Mouse (Mus musculus) liver, embryonic 14.5 days (tissue): Measurements from ENCODE around the gene Gprasp1. TPM values are rescaled to one million over a fixed set of nuclear protein-coding genes. Genes with fewer than 3 reads are reported as not detected.

ENCODE experiments used
- ATAC-seq: fragments of 200-750 bp; cut with Nextera tagmentation; 2 replicates; pipeline ENCODE4 v1.8.0; 2017; ENCODE audit warnings: moderate number of reproducible peaks, mild to moderate bottlenecking, moderate library complexity; ENCODE audit not compliant: insufficient read depth
- DNase-seq, 3 experiments: peaks; one replicate each; pipeline ENCODE4 v3.0.0-alpha.2; 2012 to 2013; ENCODE audit warnings: low read depth in 3 of 3, low spot score in 3 of 3
- H3K27ac ChIP-seq: fragments of 300-500 bp; sonication (generic); 2 replicates; pipeline ENCODE4 v1.5.1; 2014; ENCODE audit warnings: moderate library complexity, mild to moderate bottlenecking, control low read depth, inconsistent platforms
- H3K27me3 ChIP-seq: fragments of 300-500 bp; sonication (generic); 2 replicates; pipeline ENCODE4 v1.6.1; 2014; ENCODE audit warnings: mild to moderate bottlenecking, low read length, moderate library complexity; ENCODE audit not compliant: control insufficient read depth, insufficient read depth
- H3K36me3 ChIP-seq: fragments of 300-500 bp; sonication (generic); replicated peaks from 2 replicates; pipeline ENCODE4 v1.6.1; 2014; ENCODE audit warnings: low read depth; ENCODE audit not compliant: control insufficient read depth, insufficient read depth
- H3K4me1 ChIP-seq, 2 experiments: fragments of 200-500 bp in 1 of 2; fragments of 300-500 bp in 1 of 2; sonication (generic) in 1 of 2; replicated peaks; 2 replicates each; pipeline ENCODE4 v1.6.1; 2012 to 2014; ENCODE audit warnings: antibody characterized with exemption in 1 of 2, inconsistent platforms in 1 of 2, low read length in 1 of 2; ENCODE audit not compliant: control insufficient read depth in 2 of 2, insufficient read depth in 2 of 2
- H3K4me2 ChIP-seq: fragments of 300-500 bp; sonication (generic); 2 replicates; pipeline ENCODE4 v1.6.1; 2014; ENCODE audit warnings: low read depth, mild to moderate bottlenecking, control low read depth, moderate library complexity
- H3K4me3 ChIP-seq, 2 experiments: fragments of 200-500 bp in 1 of 2; fragments of 300-500 bp in 1 of 2; sonication (generic) in 1 of 2; 2 replicates each; pipeline ENCODE4 v1.5.1; 2012 to 2014; ENCODE audit warnings: low read depth in 2 of 2, low read length in 2 of 2, mild to moderate bottlenecking in 2 of 2, control low read depth in 1 of 2, inconsistent platforms in 1 of 2, moderate library complexity in 1 of 2; ENCODE audit not compliant: insufficient read depth in 1 of 2
- H3K9ac ChIP-seq: fragments of 300-500 bp; sonication (generic); replicated peaks from 2 replicates; pipeline ENCODE4 v1.6.1; 2014; ENCODE audit warnings: mild to moderate bottlenecking, control low read depth, moderate library complexity
- H3K9me3 ChIP-seq: fragments of 300-500 bp; sonication (generic); 2 replicates; pipeline ENCODE4 v1.6.1; 2016; ENCODE audit warnings: low read length, mixed read lengths; ENCODE audit not compliant: control insufficient read depth
- CTCF ChIP-seq: IDR thresholded peaks from 2 replicates; pipeline ENCODE4 v1.5.1; 2016; ENCODE audit warnings: antibody characterized with exemption, low read depth, control low read depth
- EP300 ChIP-seq: IDR thresholded peaks from 2 replicates; pipeline ENCODE4 v1.6.1; 2016; ENCODE audit warnings: antibody characterized with exemption, low read depth
- WGBS: fragments of 180-500 bp; shearing (Covaris S2); extraction: QIAGEN DNeasy Blood & Tissue Kit; methylation state at CpG from one replicate; pipeline ENCODE4 v1.1.7; 2014; ENCODE audit not compliant: insufficient replicate concordance; 5-methylcytosine and 5-hydroxymethylcytosine counted together
- polyA plus RNA-seq, 2 experiments: library from polyadenylated mRNA; depleted of rRNA in 1 of 2; stranded (reverse) in 1 of 2; unstranded in 1 of 2; fragments of >200 nt; fragmentation: Nextera tagmentation in 1 of 2; extraction: Ambion mirVana in 1 of 2; gene quantifications; 2 replicates each; pipeline versions ENCODE4 v1.2.1 to v1.2.3; 2012 to 2014

The Gprasp1 gene
- polyA plus RNA-seq (2012; rRNA removed) (3.5 and 5.9 TPM in 2 replicates), polyA plus RNA-seq (2014; fragmentation: Nextera tagmentation; extraction: Ambion mirVana) (6.2 and 7.7 TPM in 2 replicates)

DNA sequence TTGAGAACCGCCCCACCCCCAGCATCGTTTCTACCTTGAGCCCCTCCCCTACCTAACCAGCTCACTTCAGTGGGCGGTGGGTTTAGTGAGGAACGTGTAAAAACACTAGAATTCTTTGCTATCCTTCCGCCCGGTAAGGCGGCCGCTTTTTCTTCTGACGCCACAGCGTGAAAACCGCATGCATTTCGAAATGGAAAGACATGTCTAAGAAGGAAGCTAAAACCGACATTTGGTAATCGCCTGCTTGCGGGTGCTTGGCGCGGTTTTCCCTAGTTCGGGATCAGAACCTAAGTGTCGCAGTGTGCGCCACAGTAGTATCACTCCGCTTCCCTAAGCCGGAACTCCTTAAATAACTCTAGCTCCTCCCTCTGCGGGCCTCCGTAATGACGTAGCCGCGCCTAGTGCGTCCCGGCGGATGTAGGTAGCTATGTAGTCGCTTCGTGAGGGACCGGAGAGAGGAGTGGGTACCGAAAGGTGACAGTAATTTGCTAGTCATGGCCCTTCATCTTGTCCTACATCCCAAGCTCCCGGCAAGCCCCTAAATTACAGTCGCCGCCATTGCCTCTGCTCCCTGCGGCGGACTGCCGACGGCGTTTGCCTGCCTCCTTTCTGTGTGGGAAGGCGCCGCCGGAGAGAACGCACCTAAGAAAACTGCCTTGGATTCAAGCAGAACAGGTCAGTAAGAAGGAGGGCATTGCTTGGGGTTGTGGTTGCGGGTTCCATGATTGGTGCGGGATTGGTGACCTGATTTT, at the start of gene Gprasp1, which contains the start of gene Armcx5:
Gprasp1 (plus strand) TSS at position 430 of the 752 bp plus-strand sequence.
Armcx5 (plus strand) TSS at position 430 of the 752 bp plus-strand sequence.
- H3K4me2 ChIP-seq: peak within 1 kb of the TSS; percentile 71
- TF ChIP-seq EP300 (no peak), CTCF (no peak)
- WGBS: 13% methylated on average over 47 of the region's 48 CpGs
- ATAC-seq (peak; percentile 98), DNase-seq (peak; percentile 71 to 80 (median 78))
- peaks cover 0 to 6% of the 10 kb centered on the region in 2 experiments; a peak in 2 of 4 replicates for H3K4me1 ChIP-seq
- peak within 1 kb of the TSS; percentile 64 for H3K9ac ChIP-seq
- peak within 1 kb of the TSS; percentile 75 to 93 for H3K4me3 ChIP-seq
- H3K9me3 ChIP-seq: no peaks in the 10 kb centered on the region
- H3K27ac ChIP-seq: peak within 1 kb of the TSS; percentile 39
- H3K27me3 ChIP-seq: no peaks in the 10 kb centered on the region
- H3K36me3 ChIP-seq: no peaks in the 10 kb centered on the region

DNA sequence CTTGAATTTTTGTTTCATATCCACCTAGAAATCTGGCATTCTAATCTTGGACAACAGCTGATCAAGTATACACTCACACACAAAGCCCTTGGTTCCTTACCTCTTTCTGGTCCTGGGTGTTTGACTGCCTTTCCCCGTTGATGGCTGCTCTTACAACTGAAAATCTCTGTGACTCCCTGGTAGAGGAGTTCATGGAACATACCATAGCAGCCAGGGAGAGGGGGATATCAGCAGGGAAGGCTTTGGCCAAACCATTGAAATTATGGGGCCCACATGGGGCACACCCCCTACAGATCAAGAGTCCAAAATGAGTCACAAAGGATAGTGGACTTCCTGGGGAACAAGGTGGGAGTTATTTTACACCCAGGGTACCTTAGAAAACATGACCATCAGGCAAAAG, 48.9 kb upstream of the Gprasp1 start, which contains the start of gene Tcp11x2:
Tcp11x2 (minus strand) TSS at position 158 of the 400 bp plus-strand sequence.
- no peak within 1 kb of the TSS for H3K4me2 ChIP-seq
- no peaks in the 10 kb centered on the region for H3K36me3 ChIP-seq
- no peak within 1 kb of the TSS for H3K4me3 ChIP-seq
- H3K4me1 ChIP-seq: no peaks in the 10 kb centered on the region
- TF ChIP-seq CTCF: no peak
- no peak for TF ChIP-seq EP300
- no peaks in the 10 kb centered on the region for H3K27me3 ChIP-seq
- DNase-seq: no peak
- H3K27ac ChIP-seq: no peak within 1 kb of the TSS
- 42% methylated on average over 1 of the region's 1 CpGs for WGBS
- no peak within 1 kb of the TSS for H3K9ac ChIP-seq
- no peaks in the 10 kb centered on the region for H3K9me3 ChIP-seq
- ATAC-seq: no peak

DNA sequence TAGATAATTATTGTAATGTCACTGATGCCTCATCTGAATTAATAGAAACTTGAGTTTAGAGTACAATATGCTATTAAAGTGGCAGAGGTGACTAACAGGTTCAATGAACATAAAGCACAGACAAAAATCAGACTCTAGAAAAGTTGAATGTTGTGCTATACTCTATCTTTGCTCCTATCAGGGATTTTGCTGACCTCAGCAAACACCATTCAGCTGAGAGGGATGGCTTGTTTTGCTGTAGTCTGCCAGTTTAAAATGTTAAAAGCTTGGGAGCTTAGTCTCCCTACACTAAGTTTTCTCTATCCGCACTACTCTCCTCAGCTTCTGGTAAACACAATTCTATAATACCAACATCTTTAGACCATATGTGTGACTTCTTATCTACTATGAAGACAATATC, 39.4 kb upstream of the Gprasp1 start:
- H3K4me3 ChIP-seq: no peak overlapping the region
- no peak overlapping the region for H3K4me2 ChIP-seq
- no peak overlapping the region for H3K27ac ChIP-seq
- H3K36me3 ChIP-seq: no peaks in the 10 kb centered on the region
- WGBS: 74% methylated on average over 1 of the region's 1 CpGs
- H3K9ac ChIP-seq: no peak overlapping the region
- no peak for ATAC-seq
- TF ChIP-seq CTCF (no peak), EP300 (no peak)
- no peaks in the 10 kb centered on the region for H3K4me1 ChIP-seq
- no peaks in the 10 kb centered on the region for H3K27me3 ChIP-seq
- no peak for DNase-seq
- H3K9me3 ChIP-seq: no peaks in the 10 kb centered on the region

DNA sequence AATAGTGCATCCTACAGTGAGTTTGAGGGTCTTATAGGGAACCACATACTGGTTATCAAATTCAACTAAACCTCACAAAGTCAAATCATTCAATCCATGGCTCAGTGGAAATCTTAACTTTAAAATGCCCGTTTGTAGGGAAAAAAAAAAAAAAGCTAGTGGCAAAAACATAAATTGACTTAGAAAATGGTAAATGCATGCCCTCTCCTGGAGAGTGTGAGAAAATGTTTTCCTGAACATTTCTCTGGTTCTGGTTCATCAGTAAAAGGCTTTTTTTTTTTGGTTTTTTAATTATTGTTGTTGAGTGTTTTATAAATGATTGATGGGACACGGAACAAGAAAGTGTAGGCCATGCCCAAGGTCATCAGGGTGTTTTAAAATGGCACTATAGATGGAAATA, 38.2 kb upstream of the Gprasp1 start:
- no peak overlapping the region for H3K9ac ChIP-seq
- H3K4me1 ChIP-seq: no peaks in the 10 kb centered on the region
- no peaks in the 10 kb centered on the region for H3K27me3 ChIP-seq
- no peak overlapping the region for H3K4me2 ChIP-seq
- TF ChIP-seq CTCF (no peak), EP300 (no peak)
- no peak for ATAC-seq
- 29% methylated on average over 2 of the region's 2 CpGs for WGBS
- DNase-seq: no peak
- H3K9me3 ChIP-seq: no peaks in the 10 kb centered on the region
- H3K36me3 ChIP-seq: no peaks in the 10 kb centered on the region
- no peak overlapping the region for H3K4me3 ChIP-seq
- H3K27ac ChIP-seq: no peak overlapping the region

DNA sequence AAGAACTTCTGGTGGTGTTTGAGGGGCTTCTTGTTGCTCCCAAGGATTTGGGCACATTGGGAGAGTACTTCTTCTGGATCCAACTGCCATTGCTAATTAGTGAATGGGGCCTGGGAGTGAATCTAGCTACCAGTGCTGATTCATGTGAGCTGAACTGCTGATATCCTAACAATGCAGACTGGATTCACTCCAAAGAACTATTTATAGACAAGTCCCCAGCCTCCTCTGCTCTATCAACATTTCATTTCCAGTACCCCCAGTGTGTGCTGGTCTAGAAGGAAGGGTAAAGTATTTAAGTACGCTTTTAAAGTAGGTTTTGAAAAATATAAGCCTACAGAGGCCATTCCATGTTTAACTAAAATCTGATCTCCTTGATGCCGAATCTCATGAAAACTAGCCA, 29.7 kb upstream of the Gprasp1 start:
- Histone ChIP-seq H3K9ac (no peak overlapping the region), H3K4me1 (no peaks in the 10 kb centered on the region), H3K27me3 (no peaks in the 10 kb centered on the region), H3K4me3 (no peak overlapping the region), H3K9me3 (no peaks in the 10 kb centered on the region), H3K27ac (no peak overlapping the region), H3K36me3 (no peaks in the 10 kb centered on the region), H3K4me2 (no peak overlapping the region)
- DNase-seq (no peak), ATAC-seq (no peak)
- 45% methylated on average over 2 of the region's 2 CpGs for WGBS
- TF ChIP-seq CTCF (no peak), EP300 (no peak)
